In the genomic region with DNA sequence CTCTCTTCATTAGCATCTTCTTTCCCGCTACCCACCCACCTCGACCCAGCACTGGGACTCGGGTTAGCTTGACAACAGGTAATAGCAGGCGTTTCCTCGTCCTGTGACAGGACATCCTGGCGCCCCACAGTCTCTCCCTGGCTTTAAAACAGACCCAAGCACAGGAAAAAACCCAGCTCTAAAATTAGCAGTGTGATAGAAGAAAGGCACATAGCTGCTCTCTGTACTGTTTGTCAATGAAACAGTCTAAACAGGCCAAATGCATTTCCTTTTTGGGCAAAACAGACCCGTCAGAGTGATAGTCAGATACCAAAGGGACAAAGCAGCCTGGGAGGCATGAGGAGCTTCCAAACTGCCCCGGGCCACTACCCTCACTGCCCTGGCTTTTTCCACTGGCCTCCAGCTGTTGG, we compare ENCODE assay signal across 11 mouse cellular contexts. TPM values are rescaled to one million over a fixed set of nuclear protein-coding genes. Genes with fewer than 3 reads are reported as not detected.
DNase-seq lines count a peak whose midpoint lies in the region; ATAC-seq lines count a peak whose summit lies in the region.
"Had no signal": no experiment of that assay in that cellular context is flagged by ENCODE, and none has a peak within 500 bp of the region (broad histone marks: within the 10 kb centered on the region; RNA-seq: fewer than 3 reads in every experiment).

No protein-coding gene starts in this region.

- 76% methylated on average over 8 of the region's 8 CpGs for WGBS in kidney, embryonic 14.5 days
- WGBS in forebrain, embryonic 13.5 days, result 78% methylated on average over 8 of the region's 8 CpGs

- no peaks in the 10 kb centered on the region for H3K9me3 ChIP-seq in kidney, embryonic 14.5 days (ENCODE audit: control insufficient read depth, low read length)
- H3K9me3 ChIP-seq in forebrain, embryonic 13.5 days (replicated peaks), result no peaks in the 10 kb centered on the region
- H3K9me3 ChIP-seq: limb, embryonic 12.5 days had no signal

- no peaks in the 10 kb centered on the region for H3K4me1 ChIP-seq in kidney, embryonic 14.5 days (ENCODE audit: control insufficient read depth, insufficient read depth, low read length)
- H3K4me1 ChIP-seq in forebrain, embryonic 13.5 days, result no peaks in the 10 kb centered on the region
- H3K4me1 ChIP-seq: limb, embryonic 12.5 days had no signal

- H3K27me3 ChIP-seq in kidney, embryonic 14.5 days (ENCODE audit: control insufficient read depth, insufficient read depth, low read length), result no peaks in the 10 kb centered on the region
- H3K27me3 ChIP-seq in forebrain, embryonic 13.5 days, result no peaks in the 10 kb centered on the region
- H3K27me3 ChIP-seq: CH12.LX; limb, embryonic 12.5 days had no signal

- peak; percentile 75 for DNase-seq in kidney, adult 11 months
- DNase-seq in heart, adult 8-10 months (ENCODE audit: low spot score), result peak; percentile 89
- peak; percentile 77 for DNase-seq in kidney, adult 9 months
- DNase-seq in lung, postnatal 14 days, result peak; percentile 62
- no peak for DNase-seq in cerebellum, adult 18-20 months
- DNase-seq in right cerebral cortex, postnatal 10 days (ENCODE audit: low spot score in 2 of 2), result no peak

- H3K9ac ChIP-seq in kidney, embryonic 14.5 days (ENCODE audit: low read depth, low read length), result no peak overlapping the region
- no peak overlapping the region for H3K9ac ChIP-seq in forebrain, embryonic 13.5 days
- H3K9ac ChIP-seq: limb, embryonic 12.5 days had no signal

- ATAC-seq in kidney, embryonic 14.5 days (ENCODE audit: low FRiP score, low TSS enrichment), result no peak
- no peak for ATAC-seq in forebrain, embryonic 13.5 days

- no peak overlapping the region for H3K4me3 ChIP-seq in kidney, embryonic 14.5 days (ENCODE audit: low read length)
- no peak overlapping the region for H3K4me3 ChIP-seq in forebrain, embryonic 13.5 days
- H3K4me3 ChIP-seq: limb, embryonic 12.5 days had no signal

- no peak overlapping the region for H3K4me2 ChIP-seq in kidney, embryonic 14.5 days (replicated peaks; ENCODE audit: low read depth, low read length)
- H3K4me2 ChIP-seq in forebrain, embryonic 13.5 days, result no peak overlapping the region
- H3K4me2 ChIP-seq: limb, embryonic 12.5 days had no signal

- H3K27ac ChIP-seq in kidney, embryonic 14.5 days (ENCODE audit: low read depth, low read length), result no peak overlapping the region
- no peak overlapping the region for H3K27ac ChIP-seq in forebrain, embryonic 13.5 days
- H3K27ac ChIP-seq: limb, embryonic 12.5 days had no signal

- peaks cover 25% of the 10 kb centered on the region; the same call in 1 of the 2 replicates for H3K36me3 ChIP-seq in kidney, embryonic 14.5 days (ENCODE audit: control insufficient read depth, insufficient read depth, low read length)
- peaks cover 15% of the 10 kb centered on the region for H3K36me3 ChIP-seq in forebrain, embryonic 13.5 days (ENCODE audit: poor library complexity, severe bottlenecking)

RNA-seq across cellular contexts. Expression of a gene that starts 15.9 kb away (rescaled TPM):
- polyA plus RNA-seq in kidney, embryonic 14.5 days (2014; fragmentation: Nextera tagmentation; extraction: Ambion mirVana), result 15.9 and 18.4 TPM in 2 replicates
- total RNA-seq in heart, adult 8-10 months (2022), result 10 to 100 TPM; 29.7 to 45.6 (median 39.3) TPM
- 7.7 and 10.1 TPM in 2 replicates for polyA plus RNA-seq in forebrain, embryonic 13.5 days (2015; fragmentation: Nextera tagmentation; extraction: Ambion mirVana)
- total RNA-seq: CH12.LX; hematopoietic stem cell, adult 5-6 weeks had no signal

RNA-seq across cellular contexts. Expression of a gene that starts 48.3 kb away (rescaled TPM):
- polyA plus RNA-seq in kidney, embryonic 14.5 days (2014; fragmentation: Nextera tagmentation; extraction: Ambion mirVana), result 34.9 and 44.8 TPM in 2 replicates
- 10 to 100 TPM; 10.8 to 15.7 (median 13.5) TPM for total RNA-seq in heart, adult 8-10 months (2022)
- 41.2 and 45.3 TPM in 2 replicates for polyA plus RNA-seq in forebrain, embryonic 13.5 days (2015; fragmentation: Nextera tagmentation; extraction: Ambion mirVana)

RNA-seq across cellular contexts. Expression of a gene that starts 51.6 kb away (rescaled TPM):
- polyA plus RNA-seq in kidney, embryonic 14.5 days (2014; fragmentation: Nextera tagmentation; extraction: Ambion mirVana), result 15.5 and 23.6 TPM in 2 replicates
- total RNA-seq in heart, adult 8-10 months (2022), result 1 to 10 TPM; 3.5 to 6.3 (median 4.5) TPM
- 18.6 and 22.8 TPM in 2 replicates for polyA plus RNA-seq in forebrain, embryonic 13.5 days (2015; fragmentation: Nextera tagmentation; extraction: Ambion mirVana)

RNA-seq across cellular contexts. Expression of a gene that starts 51.9 kb away (rescaled TPM):
- polyA plus RNA-seq in kidney, embryonic 14.5 days (2014; fragmentation: Nextera tagmentation; extraction: Ambion mirVana), result 8.5 and 11.6 TPM in 2 replicates
- 10 to 100 TPM in 1 of 4 experiments, 1 to 10 TPM in 3; 9.4 to 11.3 (median 9.6) TPM for total RNA-seq in heart, adult 8-10 months (2022)
- 7.9 and 8.3 TPM in 2 replicates for polyA plus RNA-seq in forebrain, embryonic 13.5 days (2015; fragmentation: Nextera tagmentation; extraction: Ambion mirVana)

RNA-seq across cellular contexts. Expression of a gene that starts 53.1 kb away (rescaled TPM):
- not detected in 2 replicates for polyA plus RNA-seq in kidney, embryonic 14.5 days (2014; fragmentation: Nextera tagmentation; extraction: Ambion mirVana)
- 1 to 10 TPM; 3.4 to 7.7 (median 4.5) TPM for total RNA-seq in heart, adult 8-10 months (2022)
- polyA plus RNA-seq in forebrain, embryonic 13.5 days (2015; fragmentation: Nextera tagmentation; extraction: Ambion mirVana), result not detected in 2 replicates
- total RNA-seq: CH12.LX had no signal

Comparison
In these comparisons a context has a peak if more than half of its experiments do, and no peak if none do; other contexts are left out.
1. DNase-seq: peak in kidney, adult 11 months (single experiment), heart, adult 8-10 months (single experiment), kidney, adult 9 months (single experiment) and lung, postnatal 14 days (single experiment); none in cerebellum, adult 18-20 months (0 of 2) and right cerebral cortex, postnatal 10 days (0 of 2).